Mouse (Mus musculus) midbrain, postnatal 0 days (tissue): Measurements from ENCODE around the gene Gm21921. TPM values are rescaled to one million over a fixed set of nuclear protein-coding genes. Genes with fewer than 3 reads are reported as not detected.
"Not testable (repeated sequence)": the region's sequence is repeated elsewhere in the genome, so short reads cannot be mapped to it uniquely, and the experiment has no call there.

ENCODE experiments used
- ATAC-seq: fragments of 200-750 bp; cut with Nextera tagmentation; 2 replicates; pipeline ENCODE4 v1.8.0; 2017; ENCODE audit warnings: moderate number of reproducible peaks, mild to moderate bottlenecking, moderate TSS enrichment, moderate library complexity; ENCODE audit not compliant: low FRiP score
- DNase-seq: peaks from one replicate; pipeline ENCODE4 v3.0.0-alpha.2; 2015; ENCODE audit warnings: low spot score
- H3K27ac ChIP-seq: fragments of 300-500 bp; sonication (generic); 2 replicates; pipeline ENCODE4 v1.5.1; 2014; ENCODE audit warnings: low read depth, mild to moderate bottlenecking, low read length, mixed read lengths
- H3K27me3 ChIP-seq: fragments of 300-500 bp; sonication (generic); 2 replicates; pipeline ENCODE4 v1.6.1; 2014; ENCODE audit warnings: low read length, control low read depth, mixed read lengths; ENCODE audit not compliant: insufficient read depth
- H3K36me3 ChIP-seq: fragments of 300-500 bp; sonication (generic); 2 replicates; pipeline ENCODE4 v1.6.1; 2014; ENCODE audit warnings: low read length, control low read depth, mixed read lengths; ENCODE audit not compliant: insufficient read depth
- H3K4me1 ChIP-seq: fragments of 300-500 bp; sonication (generic); 2 replicates; pipeline ENCODE4 v1.6.1; 2014; ENCODE audit warnings: mild to moderate bottlenecking, control low read depth, antibody characterized with exemption, low read length, mixed read lengths; ENCODE audit not compliant: insufficient read depth
- H3K4me2 ChIP-seq: fragments of 300-500 bp; sonication (generic); 2 replicates; pipeline ENCODE4 v1.6.1; 2014; ENCODE audit warnings: low read depth, mild to moderate bottlenecking, low read length, mixed read lengths; ENCODE audit not compliant: poor library complexity, severe bottlenecking
- H3K4me3 ChIP-seq: fragments of 300-500 bp; sonication (generic); 2 replicates; pipeline ENCODE4 v1.5.1; 2014; ENCODE audit warnings: low read depth, mild to moderate bottlenecking, low read length, moderate library complexity
- H3K9ac ChIP-seq: fragments of 300-500 bp; sonication (generic); replicated peaks from 2 replicates; pipeline ENCODE4 v1.6.1; 2014; ENCODE audit warnings: mild to moderate bottlenecking, low read length, moderate library complexity, mixed read lengths; ENCODE audit not compliant: poor library complexity, severe bottlenecking
- H3K9me3 ChIP-seq: fragments of 300-500 bp; sonication (generic); 2 replicates; pipeline ENCODE4 v1.6.1; 2016; ENCODE audit warnings: low read length, control low read depth
- WGBS: fragments of 180-500 bp; shearing (Covaris S2); extraction: QIAGEN DNeasy Blood & Tissue Kit; methylation state at CpG from one replicate; pipeline ENCODE4 v1.1.7; 2014; 5-methylcytosine and 5-hydroxymethylcytosine counted together
- polyA plus RNA-seq: library from polyadenylated mRNA; unstranded; fragments of >200 nt; fragmentation: Nextera tagmentation; extraction: Ambion mirVana; gene quantifications from 2 replicates; pipeline ENCODE4 v1.2.1, GENCODE M21; 2015
- total RNA-seq: library from RNA; depleted of rRNA; stranded (reverse); fragments of >200 nt; gene quantifications from 2 replicates; pipeline ENCODE4 v1.2.3, GENCODE M21; 2014; rRNA removed

Gene Gm21921
- total RNA-seq (not detected in 2 replicates), polyA plus RNA-seq (not detected in 2 replicates)

- no CpG with 5 or more reads among the region's 2 CpGs for WGBS
- H3K9me3 ChIP-seq, DNase-seq, H3K9ac ChIP-seq, ATAC-seq, H3K4me2 ChIP-seq, H3K36me3 ChIP-seq, H3K4me3 ChIP-seq, H3K27me3 ChIP-seq, H3K4me1 ChIP-seq, H3K27ac ChIP-seq: not testable (repeated sequence)
Observed at GRCm38 (mm10) chrY:24796143-24796542, at the start of gene Gm21921. Gm21921 (minus strand) TSS chrY:24796243.
